Mouse (Mus musculus) embryonic facial prominence, embryonic 13.5 days (tissue): ENCODE data around the gene Gm37240. TPM values are rescaled to one million over a fixed set of nuclear protein-coding genes. Genes with fewer than 3 reads are reported as not detected.

Experiments
- ATAC-seq: fragments of 200-750 bp; cut with Nextera tagmentation; 2 replicates; pipeline ENCODE4 v1.8.0; 2017; ENCODE audit warnings: low read depth; ENCODE audit not compliant: insufficient number of reproducible peaks, insufficient read depth, low FRiP score, low TSS enrichment
- H3K27ac ChIP-seq: fragments of 300-500 bp; sonication (generic); 2 replicates; pipeline ENCODE4 v1.5.1; 2015; ENCODE audit warnings: moderate library complexity, mild to moderate bottlenecking, inconsistent platforms
- H3K27me3 ChIP-seq: fragments of 300-500 bp; sonication (generic); 2 replicates; pipeline ENCODE4 v1.6.1; 2015; ENCODE audit warnings: mild to moderate bottlenecking, inconsistent platforms
- H3K36me3 ChIP-seq: fragments of 300-500 bp; sonication (generic); 2 replicates; pipeline ENCODE4 v1.6.1; 2015; ENCODE audit warnings: mild to moderate bottlenecking, inconsistent platforms
- H3K4me1 ChIP-seq: fragments of 300-500 bp; sonication (generic); 2 replicates; pipeline ENCODE4 v1.6.1; 2015; ENCODE audit warnings: inconsistent platforms
- H3K4me2 ChIP-seq: fragments of 300-500 bp; sonication (generic); 2 replicates; pipeline ENCODE4 v1.6.1; 2015; ENCODE audit warnings: moderate library complexity, mild to moderate bottlenecking, inconsistent platforms
- H3K4me3 ChIP-seq: fragments of 300-500 bp; sonication (generic); 2 replicates; pipeline ENCODE4 v1.5.1; 2015; ENCODE audit warnings: mild to moderate bottlenecking, inconsistent platforms
- H3K9ac ChIP-seq: fragments of 300-500 bp; sonication (generic); 2 replicates; pipeline ENCODE4 v1.6.1; 2015; ENCODE audit warnings: mild to moderate bottlenecking, inconsistent platforms
- H3K9me3 ChIP-seq: fragments of 300-500 bp; sonication (generic); 2 replicates; pipeline ENCODE4 v1.6.1; 2016; ENCODE audit warnings: inconsistent platforms
- WGBS: fragments of 180-500 bp; shearing (Covaris S2); methylation state at CpG from one replicate; pipeline ENCODE4 v1.1.7; 2015; ENCODE audit warnings: mixed read lengths; 5-methylcytosine and 5-hydroxymethylcytosine counted together
- polyA plus RNA-seq: library from polyadenylated mRNA; unstranded; fragments of >200 nt; fragmentation: Nextera tagmentation; extraction: Ambion mirVana; gene quantifications from 2 replicates; pipeline ENCODE4 v1.2.1, GENCODE M21; 2015

Gene Gm37240
- polyA plus RNA-seq, 1 experiment from 2014 or later: 6.3 TPM

- Histone ChIP-seq H3K27me3 (no peaks in the 10 kb centered on the region), H3K9me3 (no peaks in the 10 kb centered on the region), H3K9ac (no peak overlapping the region), H3K4me3 (no peak overlapping the region), H3K4me2 (no peak overlapping the region), H3K36me3 (no peaks in the 10 kb centered on the region), H3K27ac (no peak overlapping the region), H3K4me1 (peaks cover 5% of the 10 kb centered on the region; the same call in 1 of the 2 replicates)
- WGBS: 84% methylated on average over 8 of the region's 8 CpGs
- no peak for ATAC-seq
Observed at GRCm38 (mm10) chr3:84646331-84646845, 1240.9 kb downstream of the Gm37240 start.

- 90% methylated on average over 3 of the region's 3 CpGs for WGBS
- Histone ChIP-seq H3K9ac (no peak overlapping the region), H3K27ac (no peak overlapping the region), H3K27me3 (no peaks in the 10 kb centered on the region), H3K4me3 (no peak overlapping the region), H3K4me1 (peaks cover 5% of the 10 kb centered on the region; the same call in 1 of the 2 replicates), H3K9me3 (no peaks in the 10 kb centered on the region), H3K4me2 (no peak overlapping the region), H3K36me3 (no peaks in the 10 kb centered on the region)
- ATAC-seq: no peak
Observed at GRCm38 (mm10) chr3:84646007-84646290, 1241.4 kb downstream of the Gm37240 start.

- H3K27ac ChIP-seq: no peak overlapping the region
Observed at GRCm38 (mm10) chr3:84645156-84646006, 1241.9 kb downstream of the Gm37240 start.

GRCm38 (mm10) chr3:84642942-84643341, 1244.4 kb downstream of the Gm37240 start:
- 70% methylated on average over 4 of the region's 4 CpGs for WGBS
- H3K27ac ChIP-seq: no peak overlapping the region
- no peak overlapping the region for H3K9ac ChIP-seq
- no peak for ATAC-seq
- no peaks in the 10 kb centered on the region for H3K36me3 ChIP-seq
- no peak overlapping the region for H3K4me2 ChIP-seq
- H3K9me3 ChIP-seq: no peaks in the 10 kb centered on the region
- peaks cover 9% of the 10 kb centered on the region for H3K4me1 ChIP-seq
- H3K4me3 ChIP-seq: no peak overlapping the region
- H3K27me3 ChIP-seq: no peaks in the 10 kb centered on the region

More at GRCm38 (mm10) chr3:84645156-84646006, 1241.9 kb downstream of the Gm37240 start:
- H3K4me1 ChIP-seq: peaks cover 5% of the 10 kb centered on the region; the same call in 1 of the 2 replicates
- 72% methylated on average over 9 of the region's 9 CpGs for WGBS
- no peaks in the 10 kb centered on the region for H3K27me3 ChIP-seq
- H3K36me3 ChIP-seq: no peaks in the 10 kb centered on the region
- no peak overlapping the region for H3K9ac ChIP-seq
- no peaks in the 10 kb centered on the region for H3K9me3 ChIP-seq
- ATAC-seq: no peak
- H3K4me3 ChIP-seq: no peak overlapping the region
- H3K4me2 ChIP-seq: no peak overlapping the region

- Histone ChIP-seq H3K36me3 (no peaks in the 10 kb centered on the region), H3K4me3 (no peak overlapping the region), H3K9me3 (no peaks in the 10 kb centered on the region), H3K4me1 (peaks cover 6% of the 10 kb centered on the region), H3K27me3 (no peaks in the 10 kb centered on the region), H3K27ac (no peak overlapping the region), H3K4me2 (no peak overlapping the region), H3K9ac (no peak overlapping the region)
- WGBS: 78% methylated on average over 2 of the region's 2 CpGs
- no peak for ATAC-seq
Observed at GRCm38 (mm10) chr3:84641391-84641790, 1245.9 kb downstream of the Gm37240 start.

GRCm38 (mm10) chr3:84640536-84640935, 1246.8 kb downstream of the Gm37240 start:
- Histone ChIP-seq H3K4me3 (no peak overlapping the region), H3K36me3 (no peaks in the 10 kb centered on the region), H3K27me3 (no peaks in the 10 kb centered on the region), H3K9me3 (no peaks in the 10 kb centered on the region), H3K9ac (no peak overlapping the region), H3K4me1 (peaks cover 6% of the 10 kb centered on the region), H3K4me2 (no peak overlapping the region), H3K27ac (no peak overlapping the region)
- ATAC-seq: no peak
- 54% methylated on average over 6 of the region's 6 CpGs for WGBS

- H3K9me3 ChIP-seq: no peaks in the 10 kb centered on the region
- ATAC-seq: no peak
- H3K9ac ChIP-seq: no peak overlapping the region
- peaks cover 6% of the 10 kb centered on the region for H3K4me1 ChIP-seq
- no peaks in the 10 kb centered on the region for H3K27me3 ChIP-seq
- H3K27ac ChIP-seq: no peak overlapping the region
- H3K4me2 ChIP-seq: no peak overlapping the region
- no peak overlapping the region for H3K4me3 ChIP-seq
- WGBS: 50% methylated on average over 11 of the region's 11 CpGs
- no peaks in the 10 kb centered on the region for H3K36me3 ChIP-seq
Observed at GRCm38 (mm10) chr3:84639767-84640500, 1247.4 kb downstream of the Gm37240 start.

- Histone ChIP-seq H3K9me3 (no peaks in the 10 kb centered on the region), H3K27ac (no peak overlapping the region), H3K27me3 (no peaks in the 10 kb centered on the region), H3K36me3 (no peaks in the 10 kb centered on the region), H3K9ac (no peak overlapping the region), H3K4me2 (no peak overlapping the region), H3K4me1 (peaks cover 6% of the 10 kb centered on the region), H3K4me3 (no peak overlapping the region)
- WGBS: 70% methylated on average over 4 of the region's 4 CpGs
- no peak for ATAC-seq
Observed at GRCm38 (mm10) chr3:84638858-84639257, 1248.5 kb downstream of the Gm37240 start.

GRCm38 (mm10) chr3:84637890-84638578, 1249.3 kb downstream of the Gm37240 start:
- Histone ChIP-seq H3K9ac (no peak overlapping the region), H3K4me3 (no peak overlapping the region), H3K36me3 (no peaks in the 10 kb centered on the region), H3K27me3 (no peaks in the 10 kb centered on the region), H3K4me1 (peaks cover 6% of the 10 kb centered on the region), H3K9me3 (no peaks in the 10 kb centered on the region), H3K27ac (no peak overlapping the region), H3K4me2 (no peak overlapping the region)
- WGBS: 46% methylated on average over 12 of the region's 12 CpGs
- ATAC-seq: peak; percentile 52

- peaks cover 6% of the 10 kb centered on the region for H3K4me1 ChIP-seq
- no peak overlapping the region for H3K4me3 ChIP-seq
- no peak overlapping the region for H3K9ac ChIP-seq
- no peak overlapping the region for H3K27ac ChIP-seq
- no peak for ATAC-seq
- H3K9me3 ChIP-seq: no peaks in the 10 kb centered on the region
- 88% methylated on average over 6 of the region's 6 CpGs for WGBS
- H3K27me3 ChIP-seq: no peaks in the 10 kb centered on the region
- H3K4me2 ChIP-seq: no peak overlapping the region
- no peaks in the 10 kb centered on the region for H3K36me3 ChIP-seq
Observed at GRCm38 (mm10) chr3:84637095-84637494, 1250.2 kb downstream of the Gm37240 start.

GRCm38 (mm10) chr3:84631586-84631985, 1255.7 kb downstream of the Gm37240 start:
- no peak for ATAC-seq
- no peak overlapping the region for H3K4me2 ChIP-seq
- WGBS: 96% methylated on average over 9 of the region's 9 CpGs
- no peak overlapping the region for H3K27ac ChIP-seq
- no peaks in the 10 kb centered on the region for H3K9me3 ChIP-seq
- no peak overlapping the region for H3K4me3 ChIP-seq
- no peaks in the 10 kb centered on the region for H3K4me1 ChIP-seq
- H3K9ac ChIP-seq: no peak overlapping the region
- no peaks in the 10 kb centered on the region for H3K27me3 ChIP-seq
- H3K36me3 ChIP-seq: no peaks in the 10 kb centered on the region
